Mouse (Mus musculus): Measurements from ENCODE around the gene Rpl34. TPM values are rescaled to one million over a fixed set of nuclear protein-coding genes. Genes with fewer than 3 reads are reported as not detected.

Rpl34 gene
- polyA plus RNA-seq, 1 experiment from 2014 or later: 816 TPM

GRCm38 (mm10) chr3:130729472-130730188 is 568 bp downstream of the Rpl34 start:
- peak; percentile 67 for ATAC-seq
- WGBS (ENCODE audit: insufficient replicate concordance): under 1% methylated on average over 58 of the region's 58 CpGs
- H3K4me2 ChIP-seq: peak overlapping the region; percentile 77

GRCm38 (mm10) chr3:130727676-130728075 is 2.5 kb downstream of the Rpl34 start:
- 74% methylated on average over 4 of the region's 4 CpGs for WGBS (ENCODE audit: insufficient replicate concordance)
- H3K9me3 ChIP-seq (replicated peaks): no peaks in the 10 kb centered on the region
- peak overlapping the region; percentile 77 for H3K4me2 ChIP-seq
- peak overlapping the region; percentile 96; the same call in 1 of the 2 replicates for H3K4me3 ChIP-seq
- no peak for ATAC-seq
- H3K27ac ChIP-seq: 0 out of 2 replicates have a peak overlapping the region, but pooled peaks have one; percentile 16
- H3K36me3 ChIP-seq: peaks cover 50% of the 10 kb centered on the region
- 0 out of 2 replicates have a peak, but pooled peaks cover 4% of the 10 kb centered on the region for H3K27me3 ChIP-seq (replicated peaks)
- H3K4me1 ChIP-seq: peaks cover 27% of the 10 kb centered on the region
- H3K9ac ChIP-seq: peak overlapping the region; percentile 96; the same call in 1 of the 2 replicates

More at GRCm38 (mm10) chr3:130729472-130730188, 568 bp downstream of the Rpl34 start:
- Histone ChIP-seq H3K36me3 (peaks cover 45% of the 10 kb centered on the region), H3K9ac (peak overlapping the region; percentile 96), H3K27ac (peak overlapping the region; percentile 87), H3K27me3 (replicated peaks) (peaks cover 7% of the 10 kb centered on the region; the same call in 1 of the 2 replicates), H3K9me3 (replicated peaks) (no peaks in the 10 kb centered on the region), H3K4me1 (peaks cover 27% of the 10 kb centered on the region), H3K4me3 (peak overlapping the region; percentile 96)

GRCm38 (mm10) chr3:130727036-130727435 is 3.2 kb downstream of the Rpl34 start:
- Histone ChIP-seq H3K9me3 (replicated peaks) (no peaks in the 10 kb centered on the region), H3K4me2 (no peak overlapping the region), H3K4me3 (no peak overlapping the region), H3K4me1 (peaks cover 27% of the 10 kb centered on the region), H3K27ac (no peak overlapping the region), H3K27me3 (replicated peaks) (0 out of 2 replicates have a peak, but pooled peaks cover under 1% of the 10 kb centered on the region), H3K36me3 (peaks cover 50% of the 10 kb centered on the region), H3K9ac (no peak overlapping the region)
- WGBS (ENCODE audit: insufficient replicate concordance): 81% methylated on average over 1 of the region's 1 CpGs
- no peak for ATAC-seq

GRCm38 (mm10) chr3:130725718-130726117 is 4.5 kb downstream of the Rpl34 start:
- WGBS (ENCODE audit: insufficient replicate concordance): 76% methylated on average over 2 of the region's 2 CpGs
- no peaks in the 10 kb centered on the region for H3K9me3 ChIP-seq (replicated peaks)
- H3K4me2 ChIP-seq: no peak overlapping the region
- no peaks in the 10 kb centered on the region for H3K27me3 ChIP-seq (replicated peaks)
- H3K36me3 ChIP-seq: peaks cover 50% of the 10 kb centered on the region
- no peak overlapping the region for H3K27ac ChIP-seq
- H3K4me1 ChIP-seq: peaks cover 22% of the 10 kb centered on the region
- no peak overlapping the region for H3K9ac ChIP-seq
- no peak overlapping the region for H3K4me3 ChIP-seq
- ATAC-seq: no peak

GRCm38 (mm10) chr3:130722733-130723478 is 7.3 kb downstream of the Rpl34 start:
- Histone ChIP-seq H3K4me2 (no peak overlapping the region), H3K27me3 (replicated peaks) (no peaks in the 10 kb centered on the region), H3K9ac (no peak overlapping the region), H3K4me3 (no peak overlapping the region), H3K27ac (no peak overlapping the region), H3K9me3 (replicated peaks) (no peaks in the 10 kb centered on the region), H3K36me3 (peaks cover 36% of the 10 kb centered on the region), H3K4me1 (peaks cover 9% of the 10 kb centered on the region)
- no peak for ATAC-seq
- WGBS (ENCODE audit: insufficient replicate concordance): 76% methylated on average over 11 of the region's 11 CpGs

GRCm38 (mm10) chr3:130720225-130720624 is 10.0 kb downstream of the Rpl34 start:
- peaks cover 9% of the 10 kb centered on the region for H3K36me3 ChIP-seq
- no peak overlapping the region for H3K27ac ChIP-seq
- H3K9me3 ChIP-seq (replicated peaks): no peaks in the 10 kb centered on the region
- no peaks in the 10 kb centered on the region for H3K4me1 ChIP-seq
- peaks cover 8% of the 10 kb centered on the region; the same call in 1 of the 2 replicates for H3K27me3 ChIP-seq (replicated peaks)
- WGBS (ENCODE audit: insufficient replicate concordance): 45% methylated on average over 4 of the region's 4 CpGs
- no peak for ATAC-seq
- H3K9ac ChIP-seq: no peak overlapping the region
- H3K4me3 ChIP-seq: no peak overlapping the region
- no peak overlapping the region for H3K4me2 ChIP-seq

- no peak overlapping the region for H3K27ac ChIP-seq
- H3K9me3 ChIP-seq (replicated peaks): no peaks in the 10 kb centered on the region
- no peak for ATAC-seq
- WGBS (ENCODE audit: insufficient replicate concordance): 82% methylated on average over 4 of the region's 4 CpGs
- H3K4me1 ChIP-seq: 0 out of 2 replicates have a peak, but pooled peaks cover 4% of the 10 kb centered on the region
- no peak overlapping the region for H3K4me3 ChIP-seq
- no peak overlapping the region for H3K9ac ChIP-seq
- H3K4me2 ChIP-seq: no peak overlapping the region
- peaks cover 8% of the 10 kb centered on the region; the same call in 1 of the 2 replicates for H3K27me3 ChIP-seq (replicated peaks)
- H3K36me3 ChIP-seq: no peaks in the 10 kb centered on the region
These were observed 11.3 kb downstream of the Rpl34 start for GRCm38 (mm10) chr3:130718871-130719270.

GRCm38 (mm10) chr3:130716555-130716954 is 13.6 kb downstream of the Rpl34 start:
- Histone ChIP-seq H3K4me3 (no peak overlapping the region), H3K27ac (no peak overlapping the region), H3K9me3 (replicated peaks) (no peaks in the 10 kb centered on the region), H3K4me2 (no peak overlapping the region), H3K36me3 (no peaks in the 10 kb centered on the region), H3K9ac (no peak overlapping the region), H3K4me1 (0 out of 2 replicates have a peak, but pooled peaks cover 4% of the 10 kb centered on the region), H3K27me3 (replicated peaks) (peaks cover 8% of the 10 kb centered on the region; the same call in 1 of the 2 replicates)
- ATAC-seq: no peak
- 75% methylated on average over 7 of the region's 7 CpGs for WGBS (ENCODE audit: insufficient replicate concordance)

- Histone ChIP-seq H3K27me3 (replicated peaks) (peaks cover 8% of the 10 kb centered on the region; the same call in 1 of the 2 replicates), H3K36me3 (no peaks in the 10 kb centered on the region), H3K27ac (0 out of 2 replicates have a peak overlapping the region, but pooled peaks have one; percentile 54), H3K9ac (peak overlapping the region; percentile 60), H3K4me1 (peaks cover 8% of the 10 kb centered on the region), H3K4me3 (peak overlapping the region; percentile 54), H3K4me2 (peak overlapping the region; percentile 70), H3K9me3 (replicated peaks) (no peaks in the 10 kb centered on the region)
- ATAC-seq: peak; percentile 45; the same call in 1 of the 2 replicates
- WGBS (ENCODE audit: insufficient replicate concordance): 10% methylated on average over 22 of the region's 22 CpGs
These were observed 15.2 kb downstream of the Rpl34 start for GRCm38 (mm10) chr3:130714775-130715568.

GRCm38 (mm10) chr3:130712891-130713290 is 17.3 kb downstream of the Rpl34 start:
- peaks cover 8% of the 10 kb centered on the region; the same call in 1 of the 2 replicates for H3K27me3 ChIP-seq (replicated peaks)
- no peak overlapping the region for H3K4me3 ChIP-seq
- ATAC-seq: no peak
- H3K9ac ChIP-seq: no peak overlapping the region
- H3K36me3 ChIP-seq: no peaks in the 10 kb centered on the region
- H3K4me2 ChIP-seq: no peak overlapping the region
- peaks cover 17% of the 10 kb centered on the region for H3K4me1 ChIP-seq
- no peak overlapping the region for H3K27ac ChIP-seq
- H3K9me3 ChIP-seq (replicated peaks): no peaks in the 10 kb centered on the region
- WGBS (ENCODE audit: insufficient replicate concordance): 52% methylated on average over 6 of the region's 6 CpGs

GRCm38 (mm10) chr3:130710103-130710502 is 20.1 kb downstream of the Rpl34 start:
- peak overlapping the region; percentile 65; the same call in 1 of the 2 replicates for H3K27ac ChIP-seq
- peak overlapping the region; percentile 59; the same call in 1 of the 2 replicates for H3K9ac ChIP-seq

More at GRCm38 (mm10) chr3:130710103-130710502, 20.1 kb downstream of the Rpl34 start:
- 54% methylated on average over 7 of the region's 7 CpGs for whole genome bisulfite sequencing (ENCODE audit: insufficient replicate concordance)
- Histone ChIP-seq H3K4me2 (peak overlapping the region; percentile 81), H3K4me3 (peak overlapping the region; percentile 76), H3K27me3 (replicated peaks) (no peaks in the 10 kb centered on the region), H3K36me3 (peaks cover 7% of the 10 kb centered on the region), H3K4me1 (peaks cover 30% of the 10 kb centered on the region), H3K9me3 (replicated peaks) (no peaks in the 10 kb centered on the region)
- no peak for ATAC-seq

Data from liver, embryonic 12.5 days (tissue).